Mouse (Mus musculus): Measurements from ENCODE around the gene Foxred2.

Foxred2 gene

GRCm38 (mm10) chr15:77916851-77917544, 39.5 kb downstream of the Foxred2 start:
- 29% methylated on average over 8 of the region's 8 CpGs for WGBS

- 97% methylated on average over 4 of the region's 4 CpGs for WGBS
These were observed 41.2 kb downstream of the Foxred2 start for GRCm38 (mm10) chr15:77915287-77915686.

GRCm38 (mm10) chr15:77914507-77914906, 42.0 kb downstream of the Foxred2 start:
- 89% methylated on average over 3 of the region's 3 CpGs for WGBS

- 76% methylated on average over 8 of the region's 8 CpGs for WGBS
These were observed 43.5 kb downstream of the Foxred2 start for GRCm38 (mm10) chr15:77913054-77913453.

- 84% methylated on average over 7 of the region's 7 CpGs for WGBS
These were observed 43.9 kb downstream of the Foxred2 start for GRCm38 (mm10) chr15:77912585-77912984.

DNA sequence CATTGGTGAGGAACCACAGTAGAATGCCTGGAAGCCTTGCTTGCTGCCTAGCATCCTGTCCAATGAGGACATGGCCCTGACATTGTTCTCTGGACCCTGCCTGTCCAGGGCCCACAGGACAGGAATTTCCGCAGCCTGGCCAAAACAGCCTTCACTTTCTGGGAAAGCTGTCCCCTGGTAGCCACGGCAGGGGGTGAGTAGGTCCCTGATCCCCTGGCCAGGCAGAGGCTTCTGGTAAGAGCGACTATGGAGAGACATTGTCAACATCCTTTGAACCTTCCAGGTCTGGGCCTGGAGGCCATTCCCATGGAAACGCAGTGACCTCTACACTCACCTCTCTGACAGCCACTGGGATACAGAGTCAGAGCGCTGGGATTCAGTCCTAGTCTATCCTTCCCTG, 44.5 kb downstream of the Foxred2 start:
- 79% methylated on average over 5 of the region's 5 CpGs for WGBS

GRCm38 (mm10) chr15:77911065-77911464, 45.5 kb downstream of the Foxred2 start:
- WGBS = 70% methylated on average over 2 of the region's 2 CpGs

DNA sequence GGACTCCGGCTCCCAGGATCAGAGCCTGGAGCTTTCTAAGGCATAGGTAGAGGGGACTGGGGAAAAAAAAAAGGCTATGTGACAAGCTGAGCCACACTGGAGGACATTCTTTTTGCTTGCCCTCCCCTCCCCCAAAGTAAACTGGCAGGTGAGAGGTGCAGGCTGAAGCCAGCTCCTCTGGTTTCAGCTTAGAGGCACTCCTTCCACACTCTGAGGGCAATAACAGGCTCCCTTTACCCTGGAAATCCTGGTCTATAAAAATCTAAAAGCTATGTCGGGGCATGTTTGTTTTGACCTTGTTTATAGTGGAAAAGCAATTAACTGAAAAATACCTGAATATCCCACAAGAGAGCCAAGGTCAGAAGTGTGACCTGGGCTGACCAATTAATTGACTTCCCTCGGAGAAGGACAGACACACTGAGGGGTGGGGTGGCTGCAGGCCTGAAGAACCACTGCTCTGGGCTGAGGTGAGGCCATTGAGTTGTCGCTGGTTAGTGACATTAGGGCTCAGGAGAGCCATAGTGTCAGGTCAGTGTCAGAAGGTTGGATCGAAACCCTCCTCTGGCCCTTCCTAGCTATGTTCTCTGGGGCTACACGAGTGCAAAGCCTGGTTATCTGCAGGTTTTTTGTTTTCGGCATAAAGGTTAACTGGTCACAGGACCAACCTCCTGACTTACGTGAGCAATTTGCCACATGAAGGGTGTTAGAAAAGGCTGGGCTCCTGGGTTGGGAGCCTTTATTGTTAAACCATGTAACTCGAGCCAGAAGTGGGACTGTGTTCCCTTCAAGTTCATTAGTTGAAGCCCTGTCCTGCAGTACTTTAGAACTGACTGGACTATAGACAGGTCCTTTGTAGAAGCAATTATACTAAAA, 48.6 kb downstream of the Foxred2 start:
- WGBS = 85% methylated on average over 9 of the region's 9 CpGs

DNA sequence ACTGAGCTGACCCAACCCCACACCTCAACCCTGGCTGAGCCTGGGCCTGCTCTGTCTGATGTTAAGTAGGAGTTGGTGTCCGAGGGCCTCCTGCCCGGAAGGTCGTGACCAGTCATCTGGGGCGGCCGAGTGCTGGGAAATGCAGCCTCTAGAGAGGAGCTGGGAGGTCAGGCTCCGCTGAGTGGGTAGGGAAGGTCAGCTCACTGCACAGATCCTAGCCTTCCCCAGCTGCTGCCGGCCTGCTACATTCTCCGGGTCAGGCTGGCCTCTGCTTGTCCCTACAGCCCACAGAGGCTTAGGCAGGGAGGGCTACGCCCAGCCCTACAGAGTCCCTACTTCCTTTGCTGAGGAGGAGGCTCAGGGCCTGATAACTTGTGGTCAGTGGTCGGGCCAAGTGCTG, 50.0 kb downstream of the Foxred2 start:
- WGBS = 89% methylated on average over 10 of the region's 10 CpGs

DNA sequence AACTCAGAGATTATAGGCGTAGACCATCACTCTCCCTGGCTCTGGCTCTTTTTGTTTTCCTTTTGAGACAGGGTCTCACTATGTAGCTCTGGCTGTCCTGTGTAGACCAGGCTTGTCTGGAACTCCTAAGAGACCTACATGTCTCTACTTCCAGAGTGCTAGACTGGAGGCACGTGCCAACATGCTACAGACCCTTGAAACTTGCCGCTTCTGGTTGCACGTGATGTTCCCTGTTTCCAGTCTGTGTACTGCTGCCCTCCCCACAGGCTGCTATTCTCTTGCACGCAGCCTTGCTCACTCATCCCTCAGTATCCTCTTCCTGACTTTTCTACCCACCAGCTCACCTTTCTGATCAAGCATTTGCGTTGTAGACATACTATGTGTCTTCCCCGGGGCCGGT, 50.4 kb downstream of the Foxred2 start:
- WGBS = 89% methylated on average over 8 of the region's 8 CpGs

GRCm38 (mm10) chr15:77905275-77905970, 51.1 kb downstream of the Foxred2 start:
- 31% methylated on average over 26 of the region's 26 CpGs for WGBS

GRCm38 (mm10) chr15:77904363-77904892, 52.1 kb downstream of the Foxred2 start:
- 52% methylated on average over 12 of the region's 12 CpGs for WGBS

DNA sequence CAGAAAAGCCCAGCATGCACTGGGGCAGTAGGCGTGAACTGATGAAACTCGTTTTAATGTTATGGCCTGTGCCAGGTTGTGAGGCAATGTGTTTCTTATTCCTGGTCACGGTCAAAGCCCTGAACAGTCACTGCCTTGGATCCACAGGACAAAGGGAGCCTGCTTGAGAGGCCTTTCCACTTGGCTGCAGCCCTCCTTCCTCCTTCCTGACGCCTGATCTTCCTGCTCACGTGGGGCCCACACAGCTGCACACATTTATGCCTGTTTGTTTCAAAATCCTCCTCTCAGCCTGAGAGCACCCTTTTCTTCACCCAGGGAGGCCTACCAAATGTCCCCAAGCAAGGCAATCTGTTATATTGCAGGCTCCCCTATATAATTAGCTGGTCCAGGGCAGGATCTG, 53.3 kb downstream of the Foxred2 start:
- WGBS = 44% methylated on average over 5 of the region's 5 CpGs

GRCm38 (mm10) chr15:77894926-77895325, 61.6 kb downstream of the Foxred2 start:
- WGBS = 89% methylated on average over 13 of the region's 14 CpGs

DNA sequence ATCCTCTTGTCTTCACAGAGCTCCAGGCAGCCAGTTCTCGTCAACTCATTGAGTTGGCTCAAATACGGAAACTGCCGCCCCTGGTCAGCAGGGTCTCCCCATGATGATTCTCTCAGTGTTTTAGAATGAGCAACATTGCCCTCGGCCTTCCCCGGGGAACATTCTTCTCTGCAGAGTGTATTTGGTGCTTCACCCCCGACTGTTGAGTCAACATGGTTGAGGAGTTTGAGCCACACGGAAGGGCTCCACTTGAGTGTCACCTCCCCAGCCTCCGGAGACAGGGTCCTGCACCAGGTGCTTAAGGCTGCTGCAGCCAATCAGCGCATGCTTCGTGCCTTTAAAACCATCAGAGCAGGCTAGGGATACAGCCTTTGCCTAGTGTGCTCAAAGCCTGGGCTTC, 63.2 kb downstream of the Foxred2 start:
- WGBS = 87% methylated on average over 10 of the region's 10 CpGs

DNA sequence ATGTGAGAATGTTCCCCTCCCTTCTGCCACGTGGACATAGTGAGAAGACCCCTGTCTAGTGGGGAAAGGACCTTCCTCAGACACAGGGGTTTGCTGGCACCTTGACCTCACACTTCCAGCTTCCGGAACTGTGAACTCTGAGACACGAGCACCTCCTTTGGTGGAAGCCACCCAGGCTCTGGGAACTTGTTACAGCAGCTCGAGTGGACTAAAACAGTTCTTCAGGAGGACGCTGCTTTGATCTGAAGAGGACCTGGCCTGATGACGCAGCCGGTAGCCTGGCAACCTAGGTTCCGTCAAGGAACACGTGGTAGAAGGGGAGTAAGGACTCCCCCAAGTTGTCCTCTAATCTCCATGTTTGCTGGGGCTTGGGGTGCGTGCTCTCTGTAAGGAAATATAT, 64.1 kb downstream of the Foxred2 start:
- WGBS = 88% methylated on average over 10 of the region's 10 CpGs

DNA sequence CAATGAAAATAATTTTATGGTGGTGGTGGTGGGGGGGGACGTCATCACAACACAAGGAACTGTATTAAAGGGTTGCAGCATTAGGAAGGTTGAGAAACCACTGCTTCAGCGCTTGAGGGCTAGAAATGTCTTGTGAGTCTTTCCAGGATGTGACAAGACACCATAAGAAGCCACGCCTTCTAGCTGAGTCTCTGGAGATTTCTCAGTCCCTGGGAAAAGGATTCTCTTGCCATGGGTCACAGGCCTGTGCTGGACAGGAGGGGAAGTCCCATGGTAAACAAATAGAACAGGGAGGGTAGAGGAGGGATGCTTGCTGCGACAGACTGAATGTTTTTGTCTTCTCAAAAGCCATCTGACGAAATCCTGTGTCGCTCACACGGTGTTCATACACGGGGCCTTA, 64.8 kb downstream of the Foxred2 start:
- WGBS = 80% methylated on average over 8 of the region's 8 CpGs
